ENCODE assay signal across 20 mouse cellular contexts in genomic region chr3:55367166-55367565, GRCm38 (mm10).
DNase-seq lines count a peak whose midpoint lies in the region; ATAC-seq lines count a peak whose summit lies in the region.
"Had no signal": no experiment of that assay in that cellular context is flagged by ENCODE, and none has a peak within 500 bp of the region (broad histone marks: within the 10 kb centered on the region; RNA-seq: fewer than 3 reads in every experiment).

No protein-coding gene starts in this region.

- H3K9me3 ChIP-seq in forebrain, embryonic 12.5 days: no peaks in the 10 kb centered on the region
- no peaks in the 10 kb centered on the region for H3K9me3 ChIP-seq in forebrain, embryonic 15.5 days
- H3K9me3 ChIP-seq in megakaryocyte, embryonic 14.5 days: peaks cover 14% of the 10 kb centered on the region
- H3K9me3 ChIP-seq: embryonic facial prominence, embryonic 13.5 days had no signal

- ATAC-seq in forebrain, embryonic 12.5 days (ENCODE audit: low FRiP score): 0 out of 2 replicates have a peak, but pooled peaks have one; percentile 17
- ATAC-seq in forebrain, embryonic 15.5 days (replicated peaks): no peak
- no peak for ATAC-seq in megakaryocyte, adult 5-6 weeks (ENCODE audit: poor library complexity, severe bottlenecking)
- ATAC-seq: activated CD4-positive, CD25-positive, alpha-beta regulatory T cell, adult 4 months; forebrain, embryonic 14.5 days; forebrain, postnatal 0 days; Patski had no signal

- no peaks in the 10 kb centered on the region for H3K36me3 ChIP-seq in forebrain, embryonic 12.5 days (replicated peaks)
- H3K36me3 ChIP-seq in forebrain, embryonic 15.5 days: no peaks in the 10 kb centered on the region
- H3K36me3 ChIP-seq in megakaryocyte, embryonic 14.5 days (replicated peaks; ENCODE audit: low read length): no peaks in the 10 kb centered on the region
- H3K36me3 ChIP-seq: embryonic facial prominence, embryonic 13.5 days had no signal

- DNase-seq in retina, embryonic 14.5 days (ENCODE audit: low spot score): peak; percentile 70
- DNase-seq in ovary, postnatal 36 days (ENCODE audit: low spot score): no peak
- DNase-seq in gastrocnemius, adult 8-10 months (ENCODE audit: low spot score in 2 of 2): no peak
- DNase-seq: adrenal gland, adult 8-10 months; adrenal gland, postnatal 14 days; adrenal gland, postnatal 36 days; cerebellum, adult 11-12 months; cerebellum, adult 2 months; cerebellum, adult 9-10 months; cerebellum, postnatal 10 days; cerebellum, postnatal 25 days; forebrain, postnatal 0 days had no signal

- no peaks in the 10 kb centered on the region for H3K27me3 ChIP-seq in forebrain, embryonic 12.5 days
- H3K27me3 ChIP-seq in forebrain, embryonic 15.5 days: no peaks in the 10 kb centered on the region
- H3K27me3 ChIP-seq in megakaryocyte, embryonic 14.5 days (replicated peaks): no peaks in the 10 kb centered on the region
- H3K27me3 ChIP-seq: embryonic facial prominence, embryonic 13.5 days; Patski had no signal

- H3K4me2 ChIP-seq in forebrain, embryonic 12.5 days: no peak overlapping the region
- no peak overlapping the region for H3K4me2 ChIP-seq in forebrain, embryonic 15.5 days (replicated peaks)
- H3K4me2 ChIP-seq: embryonic facial prominence, embryonic 13.5 days had no signal

- H3K4me3 ChIP-seq in forebrain, embryonic 12.5 days (replicated peaks): no peak overlapping the region
- H3K4me3 ChIP-seq in forebrain, embryonic 15.5 days: no peak overlapping the region
- peak overlapping the region; percentile 18 for H3K4me3 ChIP-seq in megakaryocyte, embryonic 14.5 days (replicated peaks)
- H3K4me3 ChIP-seq: embryonic facial prominence, embryonic 13.5 days had no signal

- H3K27ac ChIP-seq in forebrain, embryonic 12.5 days: no peak overlapping the region
- no peak overlapping the region for H3K27ac ChIP-seq in forebrain, embryonic 15.5 days (replicated peaks)
- H3K27ac ChIP-seq: embryonic facial prominence, embryonic 13.5 days had no signal

- whole genome bisulfite sequencing in forebrain, embryonic 12.5 days: 79% methylated on average over 8 of the region's 8 CpGs
- WGBS in forebrain, embryonic 15.5 days: 74% methylated on average over 8 of the region's 8 CpGs

- H3K9ac ChIP-seq in forebrain, embryonic 12.5 days: no peak overlapping the region
- no peak overlapping the region for H3K9ac ChIP-seq in forebrain, embryonic 15.5 days (replicated peaks)
- H3K9ac ChIP-seq: embryonic facial prominence, embryonic 13.5 days; forebrain, postnatal 0 days had no signal

- no peaks in the 10 kb centered on the region for H3K4me1 ChIP-seq in forebrain, embryonic 12.5 days
- no peaks in the 10 kb centered on the region for H3K4me1 ChIP-seq in forebrain, embryonic 15.5 days
- H3K4me1 ChIP-seq in megakaryocyte, embryonic 14.5 days: peaks cover 3% of the 10 kb centered on the region; the same call in 1 of the 2 replicates
- H3K4me1 ChIP-seq: embryonic facial prominence, embryonic 13.5 days had no signal
